Mouse (Mus musculus) heart, postnatal 0 days (tissue): ENCODE results near the gene Macrod1. TPM values are rescaled to one million over a fixed set of nuclear protein-coding genes. Genes with fewer than 3 reads are reported as not detected.

Experiments used
- ATAC-seq: fragments of 200-750 bp; cut with Nextera tagmentation; 2 replicates; pipeline ENCODE4 v1.8.0; 2017; ENCODE audit warnings: low read depth, moderate number of reproducible peaks, moderate library complexity; ENCODE audit not compliant: insufficient read depth
- DNase-seq: peaks from one replicate; pipeline ENCODE4 v3.0.0-alpha.2; 2016; ENCODE audit warnings: low spot score
- H3K27ac ChIP-seq: fragments of 300-500 bp; sonication (generic); 2 replicates; pipeline ENCODE4 v1.5.1; 2014; ENCODE audit warnings: low read depth, mild to moderate bottlenecking
- H3K27me3 ChIP-seq: fragments of 300-500 bp; sonication (generic); 2 replicates; pipeline ENCODE4 v1.6.1; 2014; ENCODE audit warnings: low read length, mixed read lengths; ENCODE audit not compliant: control insufficient read depth, insufficient read depth
- H3K36me3 ChIP-seq: fragments of 300-500 bp; sonication (generic); replicated peaks from 2 replicates; pipeline ENCODE4 v1.6.1; 2014; ENCODE audit warnings: low read length, mixed read lengths; ENCODE audit not compliant: control insufficient read depth, insufficient read depth
- H3K4me1 ChIP-seq: fragments of 300-500 bp; sonication (generic); 2 replicates; pipeline ENCODE4 v1.6.1; 2014; ENCODE audit warnings: antibody characterized with exemption; ENCODE audit not compliant: control insufficient read depth, insufficient read depth
- H3K4me2 ChIP-seq: fragments of 300-500 bp; sonication (generic); 2 replicates; pipeline ENCODE4 v1.6.1; 2014; ENCODE audit warnings: low read depth, mild to moderate bottlenecking, low read length, moderate library complexity
- H3K4me3 ChIP-seq: fragments of 300-500 bp; sonication (generic); 2 replicates; pipeline ENCODE4 v1.5.1; 2014; ENCODE audit warnings: low read depth, low read length
- H3K9ac ChIP-seq: fragments of 300-500 bp; sonication (generic); replicated peaks from 2 replicates; pipeline ENCODE4 v1.6.1; 2014; ENCODE audit warnings: low read depth, low read length, mixed read lengths
- H3K9me3 ChIP-seq: fragments of 300-500 bp; sonication (generic); replicated peaks from 2 replicates; pipeline ENCODE4 v1.6.1; 2016; ENCODE audit warnings: low read length; ENCODE audit not compliant: control insufficient read depth
- CTCF ChIP-seq: IDR thresholded peaks from 2 replicates; pipeline ENCODE4 v1.5.1; 2016; ENCODE audit warnings: antibody characterized with exemption, control low read depth, low read depth
- EP300 ChIP-seq: IDR thresholded peaks from 2 replicates; pipeline ENCODE4 v1.6.1; 2016; ENCODE audit warnings: antibody characterized with exemption, low read depth
- WGBS: fragments of 180-500 bp; shearing (Covaris S2); extraction: QIAGEN DNeasy Blood & Tissue Kit; methylation state at CpG from one replicate; pipeline ENCODE4 v1.1.7; 2014; 5-methylcytosine and 5-hydroxymethylcytosine counted together
- polyA plus RNA-seq: library from polyadenylated mRNA; unstranded; fragments of >200 nt; fragmentation: Nextera tagmentation; extraction: Ambion mirVana; gene quantifications from 2 replicates; pipeline ENCODE4 v1.2.1, GENCODE M21; 2015
- total RNA-seq: library from RNA; depleted of rRNA; stranded (reverse); fragments of >200 nt; gene quantifications from 2 replicates; pipeline ENCODE4 v1.2.3, GENCODE M21; 2014; ENCODE audit warnings: low replicate concordance

The Macrod1 gene
- total and polyA plus RNA-seq, 2 experiments from 2014 or later = 113 to 122 TPM

DNA sequence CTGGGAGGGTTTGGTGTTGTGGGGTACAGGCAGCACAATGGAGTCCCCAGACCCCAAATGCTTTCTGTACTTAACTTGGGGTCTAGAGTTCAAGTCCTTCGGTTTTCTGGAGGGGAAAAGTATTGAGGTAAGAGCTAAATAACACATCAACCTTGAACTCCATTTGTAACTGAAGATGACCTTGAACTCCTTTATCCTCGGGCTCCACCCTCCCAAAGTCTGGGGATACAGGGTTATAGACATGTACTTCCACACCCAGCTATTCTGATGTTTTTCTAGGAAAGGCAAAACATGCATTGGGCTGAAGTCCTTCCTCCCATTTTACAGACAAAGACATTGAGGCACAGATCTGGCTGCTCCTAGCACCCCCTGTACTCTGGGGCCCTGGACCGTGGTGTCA, 87.8 kb downstream of the Macrod1 start:
- no peak overlapping the region for H3K9ac ChIP-seq
- ATAC-seq = no peak

DNA sequence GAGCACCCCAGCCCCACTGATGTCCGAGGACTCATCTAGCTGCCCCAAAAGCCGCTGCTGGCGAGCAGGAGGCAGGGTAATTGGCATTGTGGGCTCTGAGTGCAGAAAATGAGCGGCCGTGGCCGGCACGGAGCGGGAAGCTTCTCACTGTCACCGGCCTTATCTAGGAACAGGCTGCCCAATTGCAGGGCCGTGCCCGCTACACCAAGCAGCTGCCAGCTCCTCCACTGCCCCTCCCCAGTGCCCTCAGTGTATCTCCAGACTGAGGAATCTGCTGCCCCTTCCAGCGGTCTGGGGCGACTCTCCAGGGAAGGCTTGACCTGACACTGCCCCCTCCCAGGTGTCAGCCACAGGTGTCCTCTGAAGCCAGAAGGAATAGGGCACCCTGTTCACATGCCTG, 89.8 kb downstream of the Macrod1 start:
- Histone ChIP-seq H3K4me2 (0 out of 2 replicates have a peak overlapping the region, but pooled peaks have one; percentile 16), H3K4me3 (no peak overlapping the region), H3K36me3 (no peaks in the 10 kb centered on the region), H3K27ac (no peak overlapping the region), H3K9me3 (no peaks in the 10 kb centered on the region), H3K4me1 (peaks cover 48% of the 10 kb centered on the region), H3K27me3 (no peaks in the 10 kb centered on the region), H3K9ac (no peak overlapping the region)
- ATAC-seq = no peak
- TF ChIP-seq EP300 = no peak
- no peak for TF ChIP-seq CTCF
- WGBS = 39% methylated on average over 13 of the region's 13 CpGs
- DNase-seq = no peak

More for the DNA sequence above, 87.8 kb downstream of the Macrod1 start:
- H3K9me3 ChIP-seq = no peaks in the 10 kb centered on the region
- H3K27me3 ChIP-seq = no peaks in the 10 kb centered on the region
- no peak overlapping the region for H3K27ac ChIP-seq
- peaks cover 37% of the 10 kb centered on the region for H3K4me1 ChIP-seq
- WGBS = 73% methylated on average over 3 of the region's 3 CpGs
- DNase-seq = no peak
- H3K36me3 ChIP-seq = no peaks in the 10 kb centered on the region
- peak overlapping the region; percentile 60 for H3K4me2 ChIP-seq
- TF ChIP-seq CTCF (no peak), EP300 (no peak)
- H3K4me3 ChIP-seq = peak overlapping the region; percentile 41

DNA sequence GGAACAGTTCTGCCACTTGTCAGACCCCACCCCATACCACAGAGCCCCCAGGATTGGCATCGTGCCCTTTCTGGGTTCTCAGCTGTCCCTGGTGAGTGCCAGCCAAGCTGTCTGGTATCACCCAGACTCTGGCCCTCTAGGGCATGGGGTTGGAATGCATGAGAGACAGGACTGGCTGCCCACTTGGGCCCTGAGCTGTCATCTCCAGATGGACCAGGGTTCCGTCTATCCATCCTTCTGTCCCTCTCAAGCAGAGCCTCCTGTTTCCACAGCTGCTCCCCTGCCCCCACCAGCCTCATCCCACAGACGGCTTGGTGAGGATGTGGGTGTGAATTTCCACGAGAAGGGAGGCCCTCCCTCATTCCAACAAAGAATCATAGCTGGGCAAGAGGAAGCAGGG, 91.5 kb downstream of the Macrod1 start:
- H3K4me3 ChIP-seq = no peak overlapping the region
- TF ChIP-seq EP300 (no peak), CTCF (no peak)
- H3K27ac ChIP-seq = no peak overlapping the region
- no peaks in the 10 kb centered on the region for H3K9me3 ChIP-seq
- DNase-seq (no peak), ATAC-seq (no peak)
- H3K36me3 ChIP-seq = no peaks in the 10 kb centered on the region
- H3K4me1 ChIP-seq = peaks cover 50% of the 10 kb centered on the region
- H3K9ac ChIP-seq = no peak overlapping the region
- 49% methylated on average over 4 of the region's 4 CpGs for WGBS
- no peak overlapping the region for H3K4me2 ChIP-seq
- no peaks in the 10 kb centered on the region for H3K27me3 ChIP-seq

DNA sequence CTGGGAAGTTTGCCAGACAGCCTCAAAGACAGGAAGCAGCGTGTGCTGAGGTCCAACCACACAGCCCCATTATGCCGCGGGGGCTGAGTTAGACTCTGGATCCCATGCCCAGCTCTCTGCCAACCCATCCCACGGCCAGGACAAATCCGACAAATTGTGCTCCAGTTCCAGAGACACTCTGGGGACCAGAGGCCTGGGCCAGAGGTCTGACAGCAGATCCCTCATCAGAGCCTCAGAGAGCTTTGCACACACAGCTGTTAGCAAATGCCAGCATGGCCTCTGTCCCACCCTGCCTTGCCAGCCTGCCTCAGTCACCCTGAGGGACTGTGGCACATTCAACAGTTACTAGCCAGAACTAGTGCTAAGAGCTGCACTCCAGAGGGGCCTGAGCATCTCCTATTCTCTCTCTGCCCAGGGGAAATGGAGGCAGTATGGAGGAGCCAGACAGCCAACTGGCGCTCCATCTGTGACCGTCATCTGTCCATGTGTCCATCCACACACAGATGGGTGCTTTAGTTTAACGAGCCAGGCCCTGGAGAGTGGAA, 92.0 kb downstream of the Macrod1 start:
- WGBS = 58% methylated on average over 8 of the region's 8 CpGs
- Histone ChIP-seq H3K36me3 (no peaks in the 10 kb centered on the region), H3K4me3 (no peak overlapping the region), H3K4me1 (peaks cover 45% of the 10 kb centered on the region), H3K9ac (no peak overlapping the region), H3K27me3 (no peaks in the 10 kb centered on the region), H3K9me3 (no peaks in the 10 kb centered on the region), H3K27ac (no peak overlapping the region), H3K4me2 (no peak overlapping the region)
- TF ChIP-seq CTCF (no peak), EP300 (no peak)
- ATAC-seq = no peak
- no peak for DNase-seq

- no peak for TF ChIP-seq EP300
- TF ChIP-seq CTCF = no peak
- H3K36me3 ChIP-seq = no peaks in the 10 kb centered on the region
- H3K4me3 ChIP-seq = no peak overlapping the region
- DNase-seq (no peak), ATAC-seq (peak; percentile 22; the same call in 1 of the 2 replicates)
- H3K4me2 ChIP-seq = no peak overlapping the region
- H3K27ac ChIP-seq = no peak overlapping the region
- H3K27me3 ChIP-seq = no peaks in the 10 kb centered on the region
- H3K9me3 ChIP-seq = no peaks in the 10 kb centered on the region
- no peak overlapping the region for H3K9ac ChIP-seq
- WGBS = 71% methylated on average over 7 of the region's 7 CpGs
- peaks cover 42% of the 10 kb centered on the region for H3K4me1 ChIP-seq
Observed at GRCm38 (mm10) chr19:7149158-7149685, 92.6 kb downstream of the Macrod1 start.

DNA sequence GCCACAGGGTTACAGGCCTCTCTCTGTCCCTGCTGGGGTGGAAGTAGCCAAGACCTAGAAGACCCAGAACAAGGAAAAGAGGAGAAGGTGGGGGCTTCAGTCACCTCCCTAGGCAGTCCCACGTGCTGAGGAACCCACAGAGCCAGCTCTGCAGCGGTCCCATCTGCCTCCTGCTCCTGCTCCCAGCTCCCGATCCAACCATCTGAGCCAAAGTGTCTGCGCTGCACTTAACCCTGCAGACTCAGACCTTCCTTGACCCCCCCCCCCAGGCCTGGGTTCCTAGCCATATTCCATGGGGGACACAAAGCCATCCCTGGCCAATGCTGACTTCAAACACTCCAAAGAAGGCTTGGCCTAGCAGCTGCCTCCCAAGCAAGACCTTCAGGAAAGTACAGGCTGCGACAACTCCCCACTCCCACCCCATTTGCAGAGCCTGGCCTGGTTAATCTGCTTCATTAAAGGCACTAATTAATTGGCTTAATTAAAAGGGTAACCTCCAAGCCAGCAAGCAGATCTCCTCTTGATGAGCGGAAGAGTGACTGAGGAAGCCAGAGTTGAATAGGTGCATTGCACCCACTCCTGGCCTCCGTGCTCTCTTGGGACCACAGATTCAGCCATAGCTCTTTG, 94.8 kb downstream of the Macrod1 start:
- Histone ChIP-seq H3K27ac (no peak overlapping the region), H3K4me2 (no peak overlapping the region), H3K4me3 (no peak overlapping the region), H3K4me1 (peaks cover 32% of the 10 kb centered on the region), H3K9ac (no peak overlapping the region), H3K27me3 (no peaks in the 10 kb centered on the region), H3K9me3 (no peaks in the 10 kb centered on the region), H3K36me3 (no peaks in the 10 kb centered on the region)
- DNase-seq (no peak), ATAC-seq (no peak)
- TF ChIP-seq CTCF = no peak
- TF ChIP-seq EP300 = no peak
- 82% methylated on average over 7 of the region's 7 CpGs for WGBS
